Mouse (Mus musculus) retina, postnatal 1 day (tissue): ENCODE results near the gene A930004D18Rik.
"Not testable (repeated sequence)": the region's sequence is repeated elsewhere in the genome, so short reads cannot be mapped to it uniquely, and the experiment has no call there.

ENCODE experiments used
- DNase-seq: peaks from one replicate; pipeline ENCODE4 v3.0.0-alpha.2; 2012

The A930004D18Rik gene

DNA sequence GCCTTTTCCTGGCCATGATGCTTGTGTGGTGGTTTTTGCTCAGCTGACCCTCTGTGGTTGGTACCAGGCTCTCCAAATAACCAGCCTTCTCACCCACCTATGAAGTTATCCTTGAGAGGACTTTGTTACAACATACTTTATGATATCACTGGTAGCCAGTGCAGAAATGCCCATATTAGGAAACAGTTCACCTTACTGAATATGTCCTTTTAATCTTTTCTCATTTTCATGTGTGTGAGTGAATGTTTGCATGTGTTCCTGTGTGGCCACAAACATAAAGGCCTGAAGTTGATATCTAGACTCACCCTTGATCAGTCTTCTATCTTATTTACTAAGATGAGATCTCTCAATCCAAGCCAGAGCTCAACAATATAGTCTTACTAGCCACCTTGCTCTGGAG, 40.7 kb downstream of the A930004D18Rik start, which contains the start of gene H2al2a:
TSS of gene H2al2a (minus strand) at position 101 of the 400 bp plus-strand sequence.
- no peak for DNase-seq

DNA sequence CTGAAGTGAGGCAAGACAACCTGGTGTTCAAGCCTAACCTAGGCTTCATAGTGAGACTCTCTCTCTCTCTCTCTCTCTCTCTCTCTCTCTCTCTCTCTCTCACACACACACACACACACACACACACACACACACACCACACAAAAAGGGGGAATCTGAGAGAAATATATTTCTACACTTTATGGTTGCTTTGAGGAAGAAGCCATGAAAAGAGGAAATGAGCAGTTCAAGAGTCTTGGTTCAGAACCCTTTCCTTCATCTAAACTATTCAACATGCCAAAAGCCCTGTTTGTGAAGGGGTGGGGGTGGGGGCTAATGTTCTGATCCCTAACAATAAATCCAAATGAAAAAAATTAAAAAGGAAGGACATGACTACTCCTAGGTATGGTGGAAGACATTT, 48.0 kb downstream of the A930004D18Rik start:
- no peak for DNase-seq

DNA sequence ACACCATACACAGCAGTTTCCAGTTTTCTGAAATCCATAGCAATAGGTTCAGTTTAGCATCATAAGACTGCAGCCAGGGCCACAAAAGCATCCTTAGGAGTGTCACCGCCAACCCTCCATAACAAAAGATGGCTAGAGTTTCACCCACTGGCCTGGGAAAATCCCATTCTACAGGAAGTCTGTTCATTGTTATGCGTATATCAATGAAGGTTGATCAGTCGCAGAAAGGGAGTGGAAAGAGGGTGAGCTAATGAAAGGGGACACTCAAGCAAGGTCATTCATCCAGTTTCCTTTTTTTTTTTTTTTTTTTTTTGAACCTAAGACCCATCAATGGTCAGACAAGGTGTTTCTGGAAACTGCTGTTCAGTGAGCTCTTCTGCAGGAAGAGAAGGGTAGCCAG, 48.4 kb downstream of the A930004D18Rik start:
- DNase-seq, result no peak

DNA sequence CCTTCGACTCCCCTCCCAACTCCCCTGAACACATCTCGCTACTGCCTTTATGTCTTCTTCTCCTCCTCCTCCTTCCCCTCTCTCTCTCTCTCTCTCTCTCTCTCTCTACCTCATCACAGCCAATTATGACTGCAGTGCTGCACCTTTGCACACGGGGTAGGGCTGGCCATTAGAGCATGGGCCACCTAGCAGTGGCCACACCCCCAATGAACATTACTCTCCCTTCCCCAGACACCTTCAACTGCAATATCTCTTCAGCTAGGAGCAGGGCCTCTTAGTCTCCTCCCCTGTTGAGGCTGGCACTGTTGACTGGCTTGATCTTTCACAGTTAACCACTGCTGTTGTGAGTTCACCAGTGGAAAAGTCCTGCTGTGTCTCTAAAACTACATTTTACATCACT, 50.8 kb downstream of the A930004D18Rik start:
- no peak for DNase-seq

DNA sequence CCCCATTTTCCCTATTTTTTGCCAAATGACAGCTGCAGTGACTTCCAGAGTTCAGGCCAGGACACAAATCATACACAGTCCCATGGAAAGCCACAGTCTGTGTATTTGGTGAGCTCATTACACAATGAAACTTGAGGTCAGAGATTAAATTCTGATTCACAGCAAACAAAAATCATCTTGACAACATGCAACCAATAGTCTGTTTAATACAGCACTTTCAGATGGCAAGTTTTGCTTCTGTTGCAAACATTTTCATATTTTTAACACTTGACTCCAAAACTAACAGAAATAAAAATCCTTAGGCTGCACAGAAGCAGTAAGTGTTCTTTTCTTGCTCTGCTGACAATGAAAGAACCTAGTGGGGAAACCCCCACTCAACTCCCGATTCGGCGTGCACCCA, 52.8 kb downstream of the A930004D18Rik start:
- no peak for DNase-seq

DNA sequence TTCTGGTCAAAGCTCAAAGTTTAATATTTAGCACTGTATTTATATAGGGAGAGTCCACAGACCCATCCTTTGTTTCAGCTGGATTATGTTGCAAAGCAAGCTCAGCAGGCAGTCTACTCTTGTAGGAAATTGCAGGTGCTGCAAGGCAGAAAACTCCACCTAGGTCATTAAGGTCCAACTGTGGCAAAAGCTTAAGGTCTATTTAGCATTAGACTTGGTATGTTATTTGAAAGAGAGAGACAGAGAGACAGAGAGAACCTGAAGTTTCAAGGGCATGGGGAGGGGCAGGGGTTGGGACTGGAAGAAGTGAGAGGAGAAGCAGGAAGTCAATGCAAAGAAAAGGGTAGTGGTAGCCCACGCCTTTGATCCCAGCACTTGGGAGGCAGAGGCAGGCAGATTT, 54.8 kb downstream of the A930004D18Rik start:
- no peak for DNase-seq

DNA sequence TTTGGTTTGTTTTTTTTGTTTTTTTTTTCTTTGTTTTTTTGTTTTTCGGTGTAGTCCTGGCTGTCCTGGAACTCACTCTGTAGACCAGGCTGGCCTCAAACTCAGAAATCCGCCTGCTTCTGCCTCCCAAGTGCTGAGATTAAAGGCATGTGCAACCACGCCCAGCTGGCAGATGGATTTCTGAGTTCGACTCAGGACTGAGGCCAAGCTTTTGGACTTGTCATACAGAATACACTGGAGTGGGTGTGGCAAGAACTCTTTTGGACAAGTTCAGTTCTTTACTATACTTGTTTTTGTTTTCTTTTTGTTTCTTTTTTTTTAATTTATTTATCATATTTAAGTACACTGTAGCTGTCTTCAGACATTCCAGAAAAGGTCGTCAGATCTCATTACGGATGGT, 58.8 kb downstream of the A930004D18Rik start:
- no peak for DNase-seq

DNA sequence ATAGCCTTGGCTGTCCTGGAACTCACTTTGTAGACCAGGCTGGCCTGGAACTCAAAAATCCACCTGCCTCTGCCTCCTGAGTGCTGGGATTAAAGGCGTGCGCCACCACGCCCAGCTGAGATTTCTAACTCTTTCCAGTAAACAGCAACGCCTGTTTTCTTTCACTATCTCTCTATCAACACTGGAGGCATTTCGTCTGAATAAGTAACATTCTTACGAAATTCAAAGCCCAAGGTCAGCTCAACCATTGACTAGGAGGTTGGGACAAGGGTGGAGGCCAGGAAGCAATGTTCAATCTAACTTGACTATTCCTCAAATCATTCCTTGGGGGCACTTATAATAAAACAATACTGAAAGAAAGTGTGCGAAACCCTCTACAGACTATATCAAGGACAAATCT, 59.3 kb downstream of the A930004D18Rik start:
- DNase-seq, result not testable (repeated sequence)

DNA sequence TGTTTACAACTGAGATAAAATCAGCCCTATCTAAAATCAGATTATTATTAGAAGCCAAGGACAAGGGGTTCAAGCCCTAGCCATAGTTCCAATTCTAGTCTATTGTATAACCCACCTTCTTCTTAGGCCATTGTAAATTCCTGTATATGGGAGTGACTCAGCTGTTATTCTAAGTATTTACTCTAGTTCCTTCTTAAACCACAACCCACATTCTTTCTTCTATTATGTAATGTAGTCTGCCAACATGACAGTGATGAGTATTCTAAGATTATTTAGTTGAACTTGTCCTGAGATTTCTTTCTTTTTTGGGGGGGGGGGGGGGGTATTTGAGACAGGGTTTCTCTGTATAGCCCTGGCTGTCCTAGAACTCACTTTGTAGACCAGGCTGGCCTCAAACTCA, 59.9 kb downstream of the A930004D18Rik start:
- not testable (repeated sequence) for DNase-seq

DNA sequence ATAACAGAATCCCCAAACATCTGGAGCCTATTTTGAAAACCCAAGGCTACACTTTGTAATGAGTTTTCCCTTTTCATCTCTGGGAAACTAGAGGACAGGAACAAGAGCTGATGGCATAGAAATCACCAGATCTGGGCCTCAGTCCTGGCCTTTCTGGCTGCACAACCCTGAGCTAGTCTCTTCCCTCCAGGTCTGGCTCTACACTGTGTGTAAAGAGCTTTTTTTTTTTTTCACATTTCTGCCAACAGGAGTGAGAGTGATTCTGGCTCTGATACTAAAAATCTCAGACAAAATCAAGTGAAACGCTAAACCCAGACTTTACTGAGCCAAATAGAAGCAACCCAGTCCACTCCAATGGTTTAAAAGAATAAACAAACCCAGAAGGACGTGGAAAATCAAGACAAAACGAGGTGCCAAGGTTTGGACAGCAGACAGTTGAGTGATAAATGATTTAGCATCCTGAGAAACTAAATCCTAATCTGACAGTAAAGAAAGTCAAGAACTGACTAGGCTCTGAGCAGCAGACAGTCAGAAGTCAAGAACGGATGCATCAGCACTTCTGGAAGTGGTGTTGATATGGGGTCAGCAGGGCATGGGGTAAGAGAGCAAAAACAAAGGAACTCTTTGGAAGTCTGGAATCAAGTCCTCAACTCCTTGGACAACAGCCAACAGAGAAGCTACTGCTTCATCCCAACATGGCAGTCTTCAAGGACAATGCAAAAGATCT, 61.8 kb downstream of the A930004D18Rik start:
- DNase-seq, result no peak
